ENCODE assay signal across 25 mouse cellular contexts in the genomic region with DNA sequence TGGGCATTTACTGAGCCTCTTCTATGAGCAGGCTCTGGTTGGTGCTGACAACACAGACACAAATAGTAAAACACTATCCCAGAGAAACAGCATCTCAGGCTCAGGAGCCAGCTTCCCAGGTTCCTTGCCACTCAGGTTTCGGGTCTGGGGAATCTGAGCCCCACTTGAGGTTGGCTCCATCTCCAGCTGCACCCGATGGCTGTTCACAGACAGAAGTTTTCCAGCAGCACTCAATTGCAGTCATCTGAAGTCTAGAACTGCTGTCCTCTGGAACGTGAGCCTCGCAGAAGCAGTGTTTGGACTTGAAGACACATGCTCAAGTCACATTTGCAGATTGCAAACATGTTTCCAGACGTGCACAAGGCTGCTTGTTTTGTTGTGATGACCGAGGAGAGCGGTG.
"Had no signal": no experiment of that assay in that cellular context is flagged by ENCODE, and none has a peak within 500 bp of the region (broad histone marks: within the 10 kb centered on the region; RNA-seq: fewer than 3 reads in every experiment).

No protein-coding gene starts in this region.

- H3K27me3 ChIP-seq: heart, embryonic 12.5 days; hindbrain, embryonic 12.5 days; limb, embryonic 12.5 days; liver, embryonic 13.5 days had no signal

- H3K9ac ChIP-seq: heart, embryonic 12.5 days; hindbrain, embryonic 12.5 days; hindbrain, embryonic 14.5 days; limb, embryonic 12.5 days; liver, embryonic 13.5 days had no signal

- H3K4me3 ChIP-seq: heart, adult 2 months; heart, embryonic 12.5 days; hindbrain, embryonic 10.5 days; hindbrain, embryonic 12.5 days; layer of hippocampus, adult 2 months; left cerebral cortex, adult 2 months; limb, embryonic 10.5 days; limb, embryonic 12.5 days; liver, embryonic 13.5 days had no signal

- ATAC-seq: forebrain, embryonic 16.5 days; hindbrain, embryonic 16.5 days; inflammation-experienced regulatory T-cells, adult 6 months; intestine, postnatal 0 days had no signal

- H3K4me1 ChIP-seq: heart, embryonic 12.5 days; hindbrain, embryonic 10.5 days; hindbrain, embryonic 12.5 days; limb, embryonic 10.5 days; liver, embryonic 13.5 days had no signal

- H3K4me2 ChIP-seq: heart, embryonic 12.5 days; hindbrain, embryonic 12.5 days; hindbrain, embryonic 14.5 days; limb, embryonic 12.5 days; liver, embryonic 11.5 days; liver, embryonic 13.5 days had no signal

- DNase-seq: gastrocnemius, postnatal 14 days; gastrocnemius, postnatal 36 days; heart, adult 2 months; heart, postnatal 10 days; heart, postnatal 4 days; kidney, adult 18-20 months; kidney, adult 8-10 months; kidney, postnatal 10 days; kidney, postnatal 25 days; kidney, postnatal 4 days; liver; liver, embryonic 13.5 days had no signal

- H3K27ac ChIP-seq: heart, adult 2 months; hindbrain, embryonic 10.5 days; hindbrain, embryonic 12.5 days; hindbrain, embryonic 14.5 days; layer of hippocampus, adult 2 months; left cerebral cortex, adult 2 months; limb, embryonic 10.5 days; limb, embryonic 12.5 days; liver, embryonic 13.5 days had no signal

- H3K36me3 ChIP-seq: heart, embryonic 12.5 days; hindbrain, embryonic 12.5 days; limb, embryonic 10.5 days; limb, embryonic 12.5 days; liver, embryonic 13.5 days had no signal

- H3K9me3 ChIP-seq: heart, embryonic 12.5 days; hindbrain, embryonic 10.5 days; hindbrain, embryonic 12.5 days; limb, embryonic 10.5 days; limb, embryonic 12.5 days; liver, embryonic 13.5 days had no signal
